Mouse (Mus musculus) heart, postnatal 0 days (tissue): ENCODE measurements around the gene 1700013G24Rik. TPM values are rescaled to one million over a fixed set of nuclear protein-coding genes. Genes with fewer than 3 reads are reported as not detected.
"Not testable (repeated sequence)": the region's sequence is repeated elsewhere in the genome, so short reads cannot be mapped to it uniquely, and the experiment has no call there.

Source experiments
- ATAC-seq: fragments of 200-750 bp; cut with Nextera tagmentation; 2 replicates; pipeline ENCODE4 v1.8.0; 2017; ENCODE audit warnings: low read depth, moderate number of reproducible peaks, moderate library complexity; ENCODE audit not compliant: insufficient read depth
- DNase-seq: peaks from one replicate; pipeline ENCODE4 v3.0.0-alpha.2; 2016; ENCODE audit warnings: low spot score
- H3K27ac ChIP-seq: fragments of 300-500 bp; sonication (generic); 2 replicates; pipeline ENCODE4 v1.5.1; 2014; ENCODE audit warnings: low read depth, mild to moderate bottlenecking
- H3K27me3 ChIP-seq: fragments of 300-500 bp; sonication (generic); 2 replicates; pipeline ENCODE4 v1.6.1; 2014; ENCODE audit warnings: low read length, mixed read lengths; ENCODE audit not compliant: control insufficient read depth, insufficient read depth
- H3K36me3 ChIP-seq: fragments of 300-500 bp; sonication (generic); replicated peaks from 2 replicates; pipeline ENCODE4 v1.6.1; 2014; ENCODE audit warnings: low read length, mixed read lengths; ENCODE audit not compliant: control insufficient read depth, insufficient read depth
- H3K4me1 ChIP-seq: fragments of 300-500 bp; sonication (generic); 2 replicates; pipeline ENCODE4 v1.6.1; 2014; ENCODE audit warnings: antibody characterized with exemption; ENCODE audit not compliant: control insufficient read depth, insufficient read depth
- H3K4me2 ChIP-seq: fragments of 300-500 bp; sonication (generic); 2 replicates; pipeline ENCODE4 v1.6.1; 2014; ENCODE audit warnings: low read depth, mild to moderate bottlenecking, low read length, moderate library complexity
- H3K4me3 ChIP-seq: fragments of 300-500 bp; sonication (generic); 2 replicates; pipeline ENCODE4 v1.5.1; 2014; ENCODE audit warnings: low read depth, low read length
- H3K9ac ChIP-seq: fragments of 300-500 bp; sonication (generic); replicated peaks from 2 replicates; pipeline ENCODE4 v1.6.1; 2014; ENCODE audit warnings: low read depth, low read length, mixed read lengths
- H3K9me3 ChIP-seq: fragments of 300-500 bp; sonication (generic); replicated peaks from 2 replicates; pipeline ENCODE4 v1.6.1; 2016; ENCODE audit warnings: low read length; ENCODE audit not compliant: control insufficient read depth
- CTCF ChIP-seq: IDR thresholded peaks from 2 replicates; pipeline ENCODE4 v1.5.1; 2016; ENCODE audit warnings: antibody characterized with exemption, control low read depth, low read depth
- EP300 ChIP-seq: IDR thresholded peaks from 2 replicates; pipeline ENCODE4 v1.6.1; 2016; ENCODE audit warnings: antibody characterized with exemption, low read depth
- WGBS: fragments of 180-500 bp; shearing (Covaris S2); extraction: QIAGEN DNeasy Blood & Tissue Kit; methylation state at CpG from one replicate; pipeline ENCODE4 v1.1.7; 2014; 5-methylcytosine and 5-hydroxymethylcytosine counted together
- polyA plus RNA-seq: library from polyadenylated mRNA; unstranded; fragments of >200 nt; fragmentation: Nextera tagmentation; extraction: Ambion mirVana; gene quantifications from 2 replicates; pipeline ENCODE4 v1.2.1, GENCODE M21; 2015
- total RNA-seq: library from RNA; depleted of rRNA; stranded (reverse); fragments of >200 nt; gene quantifications from 2 replicates; pipeline ENCODE4 v1.2.3, GENCODE M21; 2014; ENCODE audit warnings: low replicate concordance; rRNA removed

1700013G24Rik gene
- total RNA-seq (not detected in 2 replicates), polyA plus RNA-seq (not detected in 2 replicates)

DNA sequence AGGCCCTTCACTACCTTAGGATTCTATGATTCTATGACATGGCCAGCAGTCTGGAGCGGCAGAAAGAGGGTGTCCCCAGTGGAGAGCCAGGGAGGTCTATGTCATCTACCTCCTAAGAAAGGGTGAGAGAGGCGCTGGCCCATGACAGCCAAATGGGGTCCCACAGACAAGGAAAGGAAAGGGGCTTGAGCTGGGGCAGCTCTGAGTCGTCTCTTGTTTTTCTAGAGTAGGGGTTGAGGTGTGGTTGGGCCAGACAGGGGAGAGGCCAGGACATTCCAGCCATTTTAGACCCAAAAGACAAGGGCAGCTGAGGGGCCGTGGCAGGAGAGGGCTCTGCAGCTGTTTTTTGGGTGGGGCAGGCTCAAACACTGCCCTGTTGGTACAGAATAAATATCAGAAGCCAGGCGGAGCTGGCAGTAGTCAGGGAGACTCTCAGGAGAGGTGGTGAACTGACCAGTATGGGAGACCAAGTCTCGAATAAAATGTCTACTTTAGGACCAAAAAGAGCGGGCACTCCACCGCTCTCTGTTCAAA lies at the start of gene 1700013G24Rik:
Gene 1700013G24Rik, plus strand, starts transcription at position 51 of the 534 bp plus-strand sequence.
- Histone ChIP-seq H3K27me3 (no peaks in the 10 kb centered on the region), H3K27ac (no peak within 1 kb of the TSS), H3K9me3 (no peaks in the 10 kb centered on the region), H3K9ac (no peak within 1 kb of the TSS), H3K4me1 (peaks cover 27% of the 10 kb centered on the region), H3K4me2 (no peak within 1 kb of the TSS), H3K4me3 (no peak within 1 kb of the TSS), H3K36me3 (no peaks in the 10 kb centered on the region)
- no peak for DNase-seq
- ATAC-seq = no peak
- WGBS = 84% methylated on average over 8 of the region's 8 CpGs
- TF ChIP-seq CTCF (no peak), EP300 (no peak)

DNA sequence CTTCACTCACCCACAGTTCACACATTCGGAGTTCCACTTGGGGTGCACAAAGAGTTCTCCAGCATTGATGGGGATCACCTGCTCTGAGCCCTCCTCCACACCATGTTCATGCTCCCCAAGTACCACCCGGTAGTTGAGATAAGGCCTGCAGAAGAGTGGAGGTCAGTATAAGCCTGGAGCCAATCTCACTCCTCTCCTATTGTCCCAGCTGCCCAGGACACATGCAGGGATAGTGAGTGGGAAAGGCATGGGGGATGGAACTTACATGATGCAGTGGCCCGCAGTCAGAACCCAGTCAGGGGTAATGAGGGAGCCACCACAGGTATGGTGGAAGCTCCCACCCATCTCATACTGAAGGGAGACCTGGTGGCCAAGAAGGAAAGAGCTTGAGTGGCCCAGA lies 47.5 kb upstream of the 1700013G24Rik start:
- H3K4me2 ChIP-seq = no peak overlapping the region
- no peaks in the 10 kb centered on the region for H3K9me3 ChIP-seq
- ATAC-seq = no peak
- H3K27ac ChIP-seq = no peak overlapping the region
- TF ChIP-seq CTCF (no peak), EP300 (no peak)
- H3K4me3 ChIP-seq = no peak overlapping the region
- H3K9ac ChIP-seq = no peak overlapping the region
- no peaks in the 10 kb centered on the region for H3K4me1 ChIP-seq
- WGBS = 82% methylated on average over 3 of the region's 3 CpGs
- DNase-seq = no peak
- no peaks in the 10 kb centered on the region for H3K27me3 ChIP-seq
- H3K36me3 ChIP-seq = no peaks in the 10 kb centered on the region

DNA sequence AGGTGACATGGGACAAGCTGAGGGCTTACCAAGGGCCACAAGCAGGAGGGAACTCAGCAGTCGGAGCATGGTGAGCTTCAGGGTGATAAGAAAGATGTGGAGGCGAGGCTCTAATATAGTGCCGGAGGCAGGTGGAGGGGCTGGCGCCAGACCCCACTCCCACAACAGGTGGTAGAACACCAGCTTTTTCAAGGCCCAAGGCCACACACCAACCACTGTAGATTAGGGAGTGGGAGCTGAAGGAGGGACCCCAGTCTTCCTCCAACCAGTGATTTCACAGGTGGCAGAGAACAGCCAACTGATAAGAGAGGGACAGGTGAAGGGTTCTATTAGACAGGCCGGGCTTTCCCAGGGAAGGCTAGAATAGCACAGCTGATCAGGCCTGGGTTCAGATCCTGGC lies 43.4 kb upstream of the 1700013G24Rik start, which contains the start of gene Cela3a:
Gene Cela3a, minus strand, starts transcription at position 101 of the 400 bp plus-strand sequence.
- no peak for DNase-seq

DNA sequence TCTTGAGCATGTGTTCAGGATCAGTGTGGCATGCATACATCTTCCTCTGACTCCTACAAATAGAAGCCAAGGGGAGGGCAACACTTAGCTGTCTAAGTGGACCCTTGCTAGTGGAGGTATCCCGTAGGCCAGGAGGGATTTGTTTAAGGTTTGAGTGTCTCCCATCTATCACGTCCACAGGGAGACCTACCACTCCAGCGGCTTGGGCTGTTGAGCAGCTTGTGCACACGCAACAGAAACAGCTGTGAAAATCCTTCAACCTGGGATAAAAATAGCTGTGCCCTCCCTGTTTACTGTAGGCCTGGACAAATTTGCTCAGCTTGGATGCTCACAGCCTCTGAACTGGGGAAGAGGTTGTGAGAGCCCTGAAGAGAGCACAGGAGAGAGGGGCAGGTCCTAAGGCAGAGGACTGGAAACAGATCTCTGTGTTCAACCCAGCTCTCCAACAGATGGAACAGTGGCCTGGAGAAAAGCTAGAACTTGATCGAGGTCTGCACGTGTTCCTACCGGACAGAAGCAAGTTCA lies 40.8 kb upstream of the 1700013G24Rik start:
- H3K4me3 ChIP-seq, ATAC-seq, H3K27ac ChIP-seq, H3K9ac ChIP-seq, DNase-seq, H3K9me3 ChIP-seq, H3K27me3 ChIP-seq, H3K36me3 ChIP-seq, H3K4me2 ChIP-seq, H3K4me1 ChIP-seq: not testable (repeated sequence)
- WGBS = 51% methylated on average over 7 of the region's 7 CpGs

More for the DNA sequence above, 43.4 kb upstream of the 1700013G24Rik start, which contains the start of gene Cela3a:
- Histone ChIP-seq H3K36me3 (no peaks in the 10 kb centered on the region), H3K9ac (no peak within 1 kb of the TSS), H3K27ac (no peak within 1 kb of the TSS), H3K9me3 (no peaks in the 10 kb centered on the region), H3K4me3 (no peak within 1 kb of the TSS), H3K4me1 (0 out of 2 replicates have a peak, but pooled peaks cover 3% of the 10 kb centered on the region), H3K4me2 (no peak within 1 kb of the TSS), H3K27me3 (no peaks in the 10 kb centered on the region)
- TF ChIP-seq CTCF (no peak), EP300 (no peak)
- WGBS = 79% methylated on average over 5 of the region's 5 CpGs
- no peak for ATAC-seq

DNA sequence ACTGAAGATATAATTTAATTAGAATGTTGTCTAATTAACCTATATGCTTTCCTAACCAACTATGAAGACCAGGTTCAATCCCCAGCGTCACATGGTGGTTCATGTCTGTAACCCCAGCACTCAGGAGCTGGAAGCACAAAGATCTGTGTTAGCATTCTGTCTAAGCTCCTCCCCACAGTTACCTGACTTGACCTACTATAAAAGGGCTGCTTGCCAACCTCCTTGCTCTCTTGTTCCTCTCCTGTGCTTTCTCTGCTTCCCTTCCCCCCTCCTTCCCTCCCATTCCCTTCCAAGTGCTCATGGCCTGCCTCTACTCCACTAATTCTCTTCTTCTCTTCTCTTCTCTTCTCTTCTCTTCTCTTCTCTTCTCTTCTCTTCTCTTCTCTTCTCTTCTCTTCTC lies 38.1 kb upstream of the 1700013G24Rik start:
- no peak overlapping the region for H3K4me3 ChIP-seq
- DNase-seq = no peak

More for the DNA sequence above, 38.1 kb upstream of the 1700013G24Rik start:
- no peaks in the 10 kb centered on the region for H3K36me3 ChIP-seq
- 0 out of 2 replicates have a peak, but pooled peaks cover 3% of the 10 kb centered on the region for H3K4me1 ChIP-seq
- ATAC-seq = no peak
- no peak overlapping the region for H3K4me2 ChIP-seq
- TF ChIP-seq CTCF (no peak), EP300 (no peak)
- no peaks in the 10 kb centered on the region for H3K27me3 ChIP-seq
- H3K9me3 ChIP-seq = no peaks in the 10 kb centered on the region
- 71% methylated on average over 1 of the region's 1 CpGs for WGBS
- no peak overlapping the region for H3K27ac ChIP-seq
- H3K9ac ChIP-seq = no peak overlapping the region
